Mouse (Mus musculus) E14TG2a.4 (cell line): ENCODE data around the gene Pdzrn3.

Experiments used
- CTCF ChIP-seq: conservative IDR thresholded peaks from 2 replicates; pipeline ENCODE4 v1.5.1; 2014; ENCODE audit warnings: low read length
- NANOG ChIP-seq: IDR thresholded peaks from 2 replicates; pipeline ENCODE4 v1.6.1; 2014; ENCODE audit warnings: borderline replicate concordance, low read length, mixed read lengths
- POU5F1 ChIP-seq: IDR thresholded peaks from 2 replicates; pipeline ENCODE4 v1.6.1; 2014; ENCODE audit warnings: low read length, borderline replicate concordance

DNA sequence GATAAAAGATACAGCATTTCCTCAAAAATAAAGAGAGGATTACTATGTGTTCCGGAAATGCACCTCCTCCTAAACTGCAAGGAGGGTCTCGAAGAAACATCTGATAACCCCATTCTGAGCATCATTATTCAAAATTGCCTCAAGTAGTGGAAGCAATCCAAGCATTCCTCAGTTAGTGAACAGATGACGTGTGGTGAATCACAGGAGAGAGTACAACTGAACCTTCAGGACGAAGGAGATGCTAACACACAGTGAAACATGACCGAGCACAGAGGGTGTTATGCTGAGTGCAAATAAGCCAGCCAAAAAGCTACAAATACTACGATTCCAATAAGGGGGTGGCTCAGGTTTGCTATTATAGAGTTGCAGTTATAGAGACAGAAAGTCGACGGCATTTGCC is 101.4 kb downstream of the Pdzrn3 start:
- no peak for TF ChIP-seq CTCF
- no peak for TF ChIP-seq NANOG
- no peak for TF ChIP-seq POU5F1
